Mouse (Mus musculus) spleen, postnatal 4 days (tissue): Measurements from ENCODE around the gene 4930404H24Rik.

ENCODE experiments used
- DNase-seq, 2 experiments: peaks; one replicate each; pipeline ENCODE4 v3.0.0; 2022; ENCODE audit warnings: low spot score in 2 of 2

Gene 4930404H24Rik

GRCm38 (mm10) chr2:153529931-153530766 lies 37.6 kb downstream of the 4930404H24Rik start, which contains the start of gene Nol4l:
Gene Nol4l (minus strand): TSS chr2:153529971.
- DNase-seq = no peak

- no peak for DNase-seq
Measured at GRCm38 (mm10) chr2:153530948-153531347, 38.4 kb downstream of the 4930404H24Rik start.

- DNase-seq = no peak
Measured at GRCm38 (mm10) chr2:153533981-153534380, 41.4 kb downstream of the 4930404H24Rik start.

GRCm38 (mm10) chr2:153538898-153539297 lies 46.3 kb downstream of the 4930404H24Rik start:
- DNase-seq = no peak

GRCm38 (mm10) chr2:153542936-153543668 lies 50.5 kb downstream of the 4930404H24Rik start:
- DNase-seq = no peak
